Mouse (Mus musculus) embryonic facial prominence, embryonic 11.5 days (tissue): ENCODE measurements at regions not wholly inside any gene's neighbourhood (a gene's known extent, or its start where the extent isn't known, plus 50 kb on each side); places are given as distances from the start of the nearest gene placed in this dataset.

Experiments used
- ATAC-seq: fragments of 200-750 bp; cut with Nextera tagmentation; replicated peaks from 2 replicates; pipeline ENCODE4 v1.8.0; 2017; ENCODE audit warnings: low read depth; ENCODE audit not compliant: insufficient number of reproducible peaks, low FRiP score, low TSS enrichment
- DNase-seq: peaks from one replicate; pipeline ENCODE4 v3.0.0-alpha.2; 2015; ENCODE audit warnings: low spot score
- H3K27ac ChIP-seq: fragments of 300-500 bp; sonication (generic); replicated peaks from 2 replicates; pipeline ENCODE4 v1.5.1; 2014; ENCODE audit warnings: mild to moderate bottlenecking, low read depth, low read length, control low read depth
- H3K27me3 ChIP-seq: fragments of 300-500 bp; sonication (generic); 2 replicates; pipeline ENCODE4 v1.6.1; 2014; ENCODE audit warnings: mild to moderate bottlenecking, low read length, moderate library complexity, mixed read lengths; ENCODE audit not compliant: control insufficient read depth, insufficient read depth
- H3K36me3 ChIP-seq: fragments of 300-500 bp; sonication (generic); replicated peaks from 2 replicates; pipeline ENCODE4 v1.6.1; 2014; ENCODE audit warnings: low read depth, mild to moderate bottlenecking, low read length, moderate library complexity, mixed read lengths; ENCODE audit not compliant: control insufficient read depth, insufficient read depth
- H3K4me1 ChIP-seq: fragments of 300-500 bp; sonication (generic); 2 replicates; pipeline ENCODE4 v1.6.1; 2014; ENCODE audit warnings: low read length, mixed read lengths; ENCODE audit not compliant: control insufficient read depth, insufficient read depth
- H3K4me2 ChIP-seq: fragments of 300-500 bp; sonication (generic); 2 replicates; pipeline ENCODE4 v1.6.1; 2014; ENCODE audit warnings: low read depth, mild to moderate bottlenecking, control low read depth, low read length, moderate library complexity
- H3K4me3 ChIP-seq: fragments of 300-500 bp; sonication (generic); 2 replicates; pipeline ENCODE4 v1.5.1; 2014; ENCODE audit warnings: low read depth, low read length, control low read depth
- H3K9ac ChIP-seq: fragments of 300-500 bp; sonication (generic); replicated peaks from 2 replicates; pipeline ENCODE4 v1.6.1; 2014; ENCODE audit warnings: mild to moderate bottlenecking, control low read depth, low read length
- H3K9me3 ChIP-seq: fragments of 300-500 bp; sonication (generic); replicated peaks from 2 replicates; pipeline ENCODE4 v1.6.1; 2016; ENCODE audit warnings: mild to moderate bottlenecking, low read length, inconsistent platforms, mixed read lengths; ENCODE audit not compliant: control insufficient read depth
- WGBS: fragments of 180-500 bp; shearing (Covaris S2); extraction: QIAGEN DNeasy Blood & Tissue Kit; methylation state at CpG from one replicate; pipeline ENCODE4 v1.1.7; 2014; 5-methylcytosine and 5-hydroxymethylcytosine counted together

GRCm38 (mm10) chr8:35877581-35877980, 112.0 kb downstream of the Gm19410 start:
- Histone ChIP-seq H3K36me3 (no peaks in the 10 kb centered on the region), H3K4me3 (no peak overlapping the region), H3K4me1 (no peaks in the 10 kb centered on the region), H3K9ac (no peak overlapping the region), H3K27me3 (no peaks in the 10 kb centered on the region), H3K27ac (no peak overlapping the region), H3K4me2 (no peak overlapping the region), H3K9me3 (no peaks in the 10 kb centered on the region)
- DNase-seq (no peak), ATAC-seq (no peak)
- 85% methylated on average over 2 of the region's 2 CpGs for WGBS

GRCm38 (mm10) chr8:35881810-35882209, 116.2 kb downstream of the Gm19410 start:
- Histone ChIP-seq H3K9me3 (no peaks in the 10 kb centered on the region), H3K4me1 (no peaks in the 10 kb centered on the region), H3K4me2 (no peak overlapping the region), H3K27ac (no peak overlapping the region), H3K9ac (no peak overlapping the region), H3K4me3 (no peak overlapping the region), H3K27me3 (no peaks in the 10 kb centered on the region), H3K36me3 (no peaks in the 10 kb centered on the region)
- no peak for ATAC-seq
- 71% methylated on average over 5 of the region's 5 CpGs for WGBS
- no peak for DNase-seq

GRCm38 (mm10) chr8:35882638-35883455, 117.3 kb downstream of the Gm19410 start:
- no peaks in the 10 kb centered on the region for H3K9me3 ChIP-seq
- DNase-seq (no peak), ATAC-seq (no peak)
- H3K27me3 ChIP-seq, result no peaks in the 10 kb centered on the region
- no peak overlapping the region for H3K27ac ChIP-seq
- WGBS, result 18% methylated on average over 12 of the region's 12 CpGs
- H3K4me3 ChIP-seq, result no peak overlapping the region
- no peaks in the 10 kb centered on the region for H3K4me1 ChIP-seq
- H3K9ac ChIP-seq, result no peak overlapping the region
- no peak overlapping the region for H3K4me2 ChIP-seq
- H3K36me3 ChIP-seq, result no peaks in the 10 kb centered on the region

- Histone ChIP-seq H3K4me1 (no peaks in the 10 kb centered on the region), H3K36me3 (no peaks in the 10 kb centered on the region), H3K4me3 (no peak overlapping the region), H3K9ac (no peak overlapping the region), H3K4me2 (no peak overlapping the region), H3K9me3 (no peaks in the 10 kb centered on the region), H3K27ac (no peak overlapping the region), H3K27me3 (no peaks in the 10 kb centered on the region)
- no peak for DNase-seq
- no peak for ATAC-seq
- 70% methylated on average over 1 of the region's 1 CpGs for WGBS
Observed at GRCm38 (mm10) chr8:35883456-35883780, 117.8 kb downstream of the Gm19410 start.

- WGBS, result 79% methylated on average over 6 of the region's 6 CpGs
- ATAC-seq (no peak), DNase-seq (no peak)
- no peak overlapping the region for H3K27ac ChIP-seq
- no peaks in the 10 kb centered on the region for H3K4me1 ChIP-seq
- H3K4me3 ChIP-seq, result no peak overlapping the region
- no peaks in the 10 kb centered on the region for H3K36me3 ChIP-seq
- H3K9me3 ChIP-seq, result no peaks in the 10 kb centered on the region
- H3K9ac ChIP-seq, result no peak overlapping the region
- no peaks in the 10 kb centered on the region for H3K27me3 ChIP-seq
- H3K4me2 ChIP-seq, result no peak overlapping the region
Observed at GRCm38 (mm10) chr8:35884545-35884944, 119.0 kb downstream of the Gm19410 start.

- Histone ChIP-seq H3K4me3 (no peak overlapping the region), H3K36me3 (no peaks in the 10 kb centered on the region), H3K27ac (no peak overlapping the region), H3K9ac (no peak overlapping the region), H3K9me3 (no peaks in the 10 kb centered on the region), H3K27me3 (no peaks in the 10 kb centered on the region), H3K4me1 (no peaks in the 10 kb centered on the region), H3K4me2 (no peak overlapping the region)
- 85% methylated on average over 4 of the region's 4 CpGs for WGBS
- no peak for ATAC-seq
- DNase-seq, result no peak
Observed at GRCm38 (mm10) chr8:35890083-35890482, 124.5 kb downstream of the Gm19410 start.

- Histone ChIP-seq H3K4me3 (no peak overlapping the region), H3K4me1 (no peaks in the 10 kb centered on the region), H3K27me3 (no peaks in the 10 kb centered on the region), H3K27ac (no peak overlapping the region), H3K9me3 (no peaks in the 10 kb centered on the region), H3K36me3 (no peaks in the 10 kb centered on the region), H3K9ac (no peak overlapping the region), H3K4me2 (no peak overlapping the region)
- no peak for DNase-seq
- no peak for ATAC-seq
- 81% methylated on average over 6 of the region's 6 CpGs for WGBS
Observed at GRCm38 (mm10) chr8:35891769-35892168, 126.2 kb downstream of the Gm19410 start.

- ATAC-seq, result no peak
- no peaks in the 10 kb centered on the region for H3K36me3 ChIP-seq
- H3K4me3 ChIP-seq, result no peak overlapping the region
- H3K27me3 ChIP-seq, result no peaks in the 10 kb centered on the region
- H3K9ac ChIP-seq, result no peak overlapping the region
- no peak for DNase-seq
- H3K4me2 ChIP-seq, result no peak overlapping the region
- WGBS, result 74% methylated on average over 3 of the region's 3 CpGs
- no peaks in the 10 kb centered on the region for H3K9me3 ChIP-seq
- no peaks in the 10 kb centered on the region for H3K4me1 ChIP-seq
- no peak overlapping the region for H3K27ac ChIP-seq
Observed at GRCm38 (mm10) chr8:35898493-35898892, 132.9 kb downstream of the Gm19410 start.
